Mouse (Mus musculus) ES-E14 (cell line): ENCODE measurements around the gene Mycl. TPM values are rescaled to one million over a fixed set of nuclear protein-coding genes. Genes with fewer than 3 reads are reported as not detected.

Source experiments
- DNase-seq: peaks from one replicate; pipeline ENCODE4 v3.0.0-alpha.2; 2013; ENCODE audit warnings: low read depth, low spot score
- H3K27ac ChIP-seq: 2 replicates; pipeline ENCODE4 v1.5.1; 2012; ENCODE audit warnings: low read depth, mild to moderate bottlenecking, low read length, moderate library complexity, mixed read lengths; ENCODE audit not compliant: poor library complexity, insufficient read depth, severe bottlenecking
- H3K36me3 ChIP-seq: 2 replicates; pipeline ENCODE4 v1.6.1; 2012; ENCODE audit warnings: mild to moderate bottlenecking, low read length, moderate library complexity, mixed read lengths; ENCODE audit not compliant: control insufficient read depth, poor library complexity, insufficient read depth, severe bottlenecking
- H3K4me1 ChIP-seq, 2 experiments: fragments of 150-350 bp in 1 of 2; sonication (generic) in 1 of 2; 2 replicates each; pipeline ENCODE4 v1.6.1; 2012; ENCODE audit warnings: low read length in 2 of 2, mild to moderate bottlenecking in 1 of 2, mixed read lengths in 1 of 2; ENCODE audit not compliant: control insufficient read depth in 2 of 2, insufficient read depth in 2 of 2, poor library complexity in 1 of 2
- H3K4me3 ChIP-seq, 2 experiments: fragments of 150-350 bp in 1 of 2; sonication (generic) in 1 of 2; 2 replicates each; pipeline ENCODE4 v1.5.1; 2012; ENCODE audit warnings: low read length in 2 of 2, low read depth in 1 of 2, mild to moderate bottlenecking in 1 of 2, mixed read lengths in 1 of 2; ENCODE audit not compliant: insufficient read depth in 1 of 2, poor library complexity in 1 of 2, severe bottlenecking in 1 of 2
- H3K9ac ChIP-seq: 2 replicates; pipeline ENCODE4 v1.6.1; 2012; ENCODE audit warnings: low read depth, mild to moderate bottlenecking, low read length, mixed read lengths; ENCODE audit not compliant: poor library complexity, insufficient read depth, severe bottlenecking
- H3K9me3 ChIP-seq: fragments of 150-350 bp; sonication (generic); 2 replicates; pipeline ENCODE4 v1.6.1; 2012; ENCODE audit warnings: low read depth, mild to moderate bottlenecking, low read length; ENCODE audit not compliant: control insufficient read depth, insufficient read depth
- CHD2 ChIP-seq: IDR thresholded peaks from 2 replicates; pipeline ENCODE4 v1.6.1; 2014; ENCODE audit warnings: mild to moderate bottlenecking, low read depth, low read length, inconsistent platforms
- HCFC1 ChIP-seq: IDR thresholded peaks from 2 replicates; pipeline ENCODE4 v1.6.1; 2012; ENCODE audit warnings: low read length, inconsistent platforms, borderline replicate concordance; ENCODE audit not compliant: insufficient read depth
- MAFK ChIP-seq: IDR thresholded peaks from 2 replicates; pipeline ENCODE4 v1.6.1; 2014; ENCODE audit warnings: mild to moderate bottlenecking, low read depth, low read length, inconsistent platforms; ENCODE audit not compliant: insufficient read depth
- ZC3H11A ChIP-seq: IDR thresholded peaks from 2 replicates; pipeline ENCODE4 v1.6.1; 2012; ENCODE audit warnings: low read depth, mild to moderate bottlenecking, inconsistent platforms, low read length, borderline replicate concordance
- ZNF384 ChIP-seq: IDR thresholded peaks from 2 replicates; pipeline ENCODE4 v1.6.1; 2012; ENCODE audit warnings: low read depth, low read length, inconsistent platforms
- in situ Hi-C, 2 experiments: fragments of 600-800 bp; cut with MboI; formaldehyde crosslinking; loops; one replicate each; pipeline ENCODE4 v1.15.1; 2025; ENCODE audit warnings: low sequenced_read_pairs in 2 of 2, inconsistent platforms in 1 of 2; ENCODE audit not compliant: unreplicated experiment in 2 of 2
- total RNA-seq: library from RNA; depleted of rRNA; stranded (reverse); fragments of 300-350 nt; gene quantifications from 2 replicates; pipeline ENCODE4 v1.2.3, GENCODE M21; 2012

Gene Mycl
- total RNA-seq, 1 experiment = 7.3 TPM

DNA sequence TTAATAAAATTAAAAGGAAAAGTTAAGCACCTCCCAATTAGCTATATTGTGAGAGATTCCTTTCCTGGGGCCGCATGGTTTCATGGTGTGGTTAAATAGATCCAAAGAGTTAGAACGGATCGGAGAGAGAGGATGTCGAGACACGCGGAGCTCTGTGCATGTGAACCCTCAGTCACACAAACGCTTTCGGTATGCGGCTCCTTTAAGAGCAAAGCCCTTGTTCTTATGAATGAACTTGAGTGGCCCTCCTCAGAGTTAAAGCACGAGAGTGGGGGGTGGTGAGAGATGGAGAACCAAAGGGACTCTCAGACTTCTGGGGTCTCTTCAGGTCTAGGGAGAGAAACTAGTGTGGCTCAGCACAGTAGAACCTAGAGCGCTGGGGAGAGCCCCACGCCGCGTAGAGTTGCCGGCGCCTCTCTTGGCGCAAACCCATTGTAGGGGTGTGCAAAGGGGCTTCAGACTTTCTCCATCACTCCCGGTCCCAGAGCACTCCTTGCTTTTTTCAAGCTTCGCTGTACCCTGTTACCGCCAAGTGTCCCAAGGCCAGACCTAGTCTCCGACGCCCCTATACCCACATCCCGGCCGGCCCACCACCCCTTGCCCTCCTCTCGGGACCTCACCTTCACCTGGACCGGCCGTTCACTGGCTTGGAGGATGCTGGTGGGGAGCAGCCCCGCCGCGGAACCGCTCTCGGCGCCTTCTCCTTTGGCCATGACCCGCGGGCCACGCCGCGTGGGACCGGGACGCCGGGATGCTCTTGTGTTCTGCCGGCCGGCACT, 34.9 kb upstream of the Mycl start:
- no peak for DNase-seq
- no peak overlapping the region for H3K27ac ChIP-seq
- H3K4me3 ChIP-seq = peak overlapping the region; percentile 56 to 68
- H3K36me3 ChIP-seq = no peaks in the 10 kb centered on the region
- TF ChIP-seq HCFC1 = no peak
- TF ChIP-seq ZC3H11A = no peak
- no peak for TF ChIP-seq CHD2
- TF ChIP-seq MAFK = no peak
- TF ChIP-seq ZNF384 = no peak
- peaks cover 0 to 6% of the 10 kb centered on the region in 2 experiments; a peak in 3 of 4 replicates for H3K4me1 ChIP-seq
- in situ Hi-C loops = no loop called here
- H3K9me3 ChIP-seq = no peaks in the 10 kb centered on the region
- H3K9ac ChIP-seq = peak overlapping the region; percentile 54

DNA sequence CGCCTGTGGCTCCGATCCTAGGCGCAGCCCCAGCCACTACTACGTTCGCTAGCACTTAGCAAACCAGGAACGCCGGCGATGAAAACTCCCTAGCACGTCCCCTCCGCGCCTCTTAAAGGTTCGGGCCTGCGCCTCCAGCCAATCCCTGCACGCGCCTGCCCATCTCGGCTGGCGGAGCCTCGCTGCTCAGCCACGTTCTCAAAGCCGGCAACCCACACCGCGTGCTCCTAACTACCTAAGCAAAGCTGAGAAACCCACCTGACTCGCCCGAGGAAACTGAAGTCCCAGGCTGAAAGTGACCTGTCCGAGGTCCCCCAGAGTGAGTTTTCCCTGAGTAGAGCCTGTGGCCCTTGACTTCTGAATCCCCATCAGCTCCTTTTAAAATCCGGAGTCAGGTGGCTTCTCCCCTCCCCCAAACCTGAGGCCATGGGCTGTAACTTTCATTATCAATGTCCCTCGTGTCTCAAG, 34.3 kb upstream of the Mycl start, which contains the start of gene Mfsd2a:
TSS of gene Mfsd2a (minus strand) at position 89 of the 468 bp plus-strand sequence.
- no peak within 1 kb of the TSS for H3K27ac ChIP-seq
- in situ Hi-C loops = no loop called here
- H3K4me1 ChIP-seq = peaks cover 0 to 5% of the 10 kb centered on the region in 2 experiments; a peak in 2 of 4 replicates
- H3K36me3 ChIP-seq = no peaks in the 10 kb centered on the region
- peak within 1 kb of the TSS; percentile 54 for H3K9ac ChIP-seq
- peak within 1 kb of the TSS; percentile 56 to 68 for H3K4me3 ChIP-seq
- no peak for TF ChIP-seq CHD2
- no peak for TF ChIP-seq HCFC1
- no peak for TF ChIP-seq ZC3H11A
- no peak for TF ChIP-seq ZNF384
- no peak for TF ChIP-seq MAFK
- DNase-seq = no peak
- no peaks in the 10 kb centered on the region for H3K9me3 ChIP-seq

GRCm38 (mm10) chr4:122961589-122961988, 33.9 kb upstream of the Mycl start:
- H3K27ac ChIP-seq = no peak overlapping the region
- DNase-seq = no peak
- H3K4me1 ChIP-seq = peaks cover 0 to 2% of the 10 kb centered on the region in 2 experiments; a peak in 1 of 4 replicates
- TF ChIP-seq ZC3H11A (no peak), ZNF384 (no peak), CHD2 (no peak), MAFK (no peak), HCFC1 (no peak)
- peak overlapping the region in 1 of 2 experiments; percentile 56; a peak in 2 of 4 replicates for H3K4me3 ChIP-seq
- H3K9me3 ChIP-seq = no peaks in the 10 kb centered on the region
- H3K36me3 ChIP-seq = no peaks in the 10 kb centered on the region
- in situ Hi-C loops = no loop called here
- H3K9ac ChIP-seq = no peak overlapping the region

DNA sequence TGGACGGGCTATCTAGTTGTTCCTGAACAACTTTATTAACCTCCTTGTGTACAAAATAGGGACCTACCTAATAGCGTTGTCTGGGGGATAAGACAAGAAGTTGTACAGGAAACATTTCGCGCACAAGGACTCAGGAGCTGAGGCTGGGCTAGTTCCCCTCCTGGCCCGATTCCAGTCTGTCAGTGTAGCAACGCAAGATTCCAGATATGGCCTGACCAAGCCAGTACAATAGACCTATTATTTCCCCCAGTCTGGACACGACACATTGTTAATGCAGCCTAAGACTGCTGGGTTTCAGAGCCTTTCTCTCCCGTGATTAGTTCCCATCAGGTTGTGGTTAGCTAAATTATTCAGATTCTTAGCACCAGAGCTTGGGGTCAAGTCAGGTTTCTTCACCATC, 32.7 kb upstream of the Mycl start:
- H3K4me1 ChIP-seq = peaks cover 0 to 2% of the 10 kb centered on the region in 2 experiments; a peak in 1 of 4 replicates
- in situ Hi-C loops = no loop called here
- H3K9ac ChIP-seq = no peak overlapping the region

More for the DNA sequence above, 32.7 kb upstream of the Mycl start:
- TF ChIP-seq MAFK = no peak
- TF ChIP-seq ZNF384 = no peak
- TF ChIP-seq HCFC1 = no peak
- no peak for TF ChIP-seq CHD2
- TF ChIP-seq ZC3H11A = no peak
- no peak overlapping the region for H3K4me3 ChIP-seq
- no peak overlapping the region for H3K27ac ChIP-seq
- H3K36me3 ChIP-seq = no peaks in the 10 kb centered on the region
- no peak for DNase-seq
- H3K9me3 ChIP-seq = no peaks in the 10 kb centered on the region
